Mouse (Mus musculus) heart, postnatal 0 days (tissue): ENCODE results near the gene Abhd2. TPM values are rescaled to one million over a fixed set of nuclear protein-coding genes. Genes with fewer than 3 reads are reported as not detected.

ENCODE experiments used
- ATAC-seq: fragments of 200-750 bp; cut with Nextera tagmentation; 2 replicates; pipeline ENCODE4 v1.8.0; 2017; ENCODE audit warnings: low read depth, moderate number of reproducible peaks, moderate library complexity; ENCODE audit not compliant: insufficient read depth
- DNase-seq: peaks from one replicate; pipeline ENCODE4 v3.0.0-alpha.2; 2016; ENCODE audit warnings: low spot score
- H3K27ac ChIP-seq: fragments of 300-500 bp; sonication (generic); 2 replicates; pipeline ENCODE4 v1.5.1; 2014; ENCODE audit warnings: low read depth, mild to moderate bottlenecking
- H3K27me3 ChIP-seq: fragments of 300-500 bp; sonication (generic); 2 replicates; pipeline ENCODE4 v1.6.1; 2014; ENCODE audit warnings: low read length, mixed read lengths; ENCODE audit not compliant: control insufficient read depth, insufficient read depth
- H3K36me3 ChIP-seq: fragments of 300-500 bp; sonication (generic); replicated peaks from 2 replicates; pipeline ENCODE4 v1.6.1; 2014; ENCODE audit warnings: low read length, mixed read lengths; ENCODE audit not compliant: control insufficient read depth, insufficient read depth
- H3K4me1 ChIP-seq: fragments of 300-500 bp; sonication (generic); 2 replicates; pipeline ENCODE4 v1.6.1; 2014; ENCODE audit warnings: antibody characterized with exemption; ENCODE audit not compliant: control insufficient read depth, insufficient read depth
- H3K4me2 ChIP-seq: fragments of 300-500 bp; sonication (generic); 2 replicates; pipeline ENCODE4 v1.6.1; 2014; ENCODE audit warnings: low read depth, mild to moderate bottlenecking, low read length, moderate library complexity
- H3K4me3 ChIP-seq: fragments of 300-500 bp; sonication (generic); 2 replicates; pipeline ENCODE4 v1.5.1; 2014; ENCODE audit warnings: low read depth, low read length
- H3K9ac ChIP-seq: fragments of 300-500 bp; sonication (generic); replicated peaks from 2 replicates; pipeline ENCODE4 v1.6.1; 2014; ENCODE audit warnings: low read depth, low read length, mixed read lengths
- H3K9me3 ChIP-seq: fragments of 300-500 bp; sonication (generic); replicated peaks from 2 replicates; pipeline ENCODE4 v1.6.1; 2016; ENCODE audit warnings: low read length; ENCODE audit not compliant: control insufficient read depth
- CTCF ChIP-seq: IDR thresholded peaks from 2 replicates; pipeline ENCODE4 v1.5.1; 2016; ENCODE audit warnings: antibody characterized with exemption, control low read depth, low read depth
- EP300 ChIP-seq: IDR thresholded peaks from 2 replicates; pipeline ENCODE4 v1.6.1; 2016; ENCODE audit warnings: antibody characterized with exemption, low read depth
- WGBS: fragments of 180-500 bp; shearing (Covaris S2); extraction: QIAGEN DNeasy Blood & Tissue Kit; methylation state at CpG from one replicate; pipeline ENCODE4 v1.1.7; 2014; 5-methylcytosine and 5-hydroxymethylcytosine counted together
- polyA plus RNA-seq: library from polyadenylated mRNA; unstranded; fragments of >200 nt; fragmentation: Nextera tagmentation; extraction: Ambion mirVana; gene quantifications from 2 replicates; pipeline ENCODE4 v1.2.1, GENCODE M21; 2015
- total RNA-seq: library from RNA; depleted of rRNA; stranded (reverse); fragments of >200 nt; gene quantifications from 2 replicates; pipeline ENCODE4 v1.2.3, GENCODE M21; 2014; ENCODE audit warnings: low replicate concordance

Abhd2 gene
- total and polyA plus RNA-seq, 2 experiments from 2014 or later: 4.2 to 16.6 TPM

DNA sequence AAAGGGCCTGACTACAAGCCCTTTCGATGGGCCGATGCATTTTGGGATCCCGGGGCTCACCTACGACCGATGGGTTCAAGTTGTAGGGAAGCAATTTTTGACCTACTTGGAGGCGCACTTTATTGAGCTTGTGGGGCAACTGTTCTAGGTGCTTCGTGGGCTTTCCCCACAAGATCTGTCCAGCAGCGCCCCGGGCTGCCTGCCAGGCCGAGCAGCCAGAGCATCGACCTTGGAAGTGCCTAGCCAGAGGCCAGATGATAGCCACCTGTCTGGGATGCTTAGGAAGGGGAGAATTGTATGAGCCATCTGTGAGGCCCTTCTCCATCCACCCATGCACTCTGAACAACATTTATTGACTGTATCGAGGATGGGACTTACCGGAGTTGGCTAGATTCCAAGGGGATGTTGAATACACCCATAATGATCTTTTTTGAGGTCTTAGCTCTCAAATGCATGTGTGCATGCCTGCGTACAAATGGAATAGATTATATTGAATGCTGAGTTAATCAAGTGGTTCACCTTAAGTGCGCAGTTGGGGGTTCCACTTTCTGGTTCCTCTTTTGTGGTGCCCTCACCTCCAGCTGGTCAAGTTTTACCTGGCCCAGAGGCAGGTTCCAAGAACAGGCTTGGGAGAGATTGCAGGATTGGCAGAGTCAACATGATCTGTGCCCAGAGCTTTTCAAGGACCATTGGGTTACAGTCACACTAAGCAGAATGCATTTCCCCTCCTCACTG, 906 bp downstream of the Abhd2 start:
- Histone ChIP-seq H3K27ac (peak overlapping the region; percentile 69), H3K4me1 (peaks cover 34% of the 10 kb centered on the region), H3K9me3 (no peaks in the 10 kb centered on the region), H3K36me3 (no peaks in the 10 kb centered on the region), H3K9ac (peak overlapping the region; percentile 75), H3K4me2 (peak overlapping the region; percentile 84), H3K27me3 (no peaks in the 10 kb centered on the region), H3K4me3 (peak overlapping the region; percentile 78)
- no peak for ATAC-seq
- WGBS: 18% methylated on average over 15 of the region's 15 CpGs
- TF ChIP-seq EP300 (no peak), CTCF (no peak)
- DNase-seq: no peak

- no peak overlapping the region for H3K4me3 ChIP-seq
- H3K27me3 ChIP-seq: no peaks in the 10 kb centered on the region
- no peak overlapping the region for H3K27ac ChIP-seq
- no peak for TF ChIP-seq CTCF
- no peak for TF ChIP-seq EP300
- no peaks in the 10 kb centered on the region for H3K36me3 ChIP-seq
- WGBS: 73% methylated on average over 8 of the region's 8 CpGs
- no peak overlapping the region for H3K9ac ChIP-seq
- DNase-seq: no peak
- H3K4me1 ChIP-seq: peaks cover 40% of the 10 kb centered on the region
- ATAC-seq: no peak
- H3K4me2 ChIP-seq: peak overlapping the region; percentile 84; the same call in 1 of the 2 replicates
- no peaks in the 10 kb centered on the region for H3K9me3 ChIP-seq
These were observed 1.5 kb downstream of the Abhd2 start for GRCm38 (mm10) chr7:79274473-79275010.

GRCm38 (mm10) chr7:79275345-79275744, 2.3 kb downstream of the Abhd2 start:
- WGBS: 13% methylated on average over 11 of the region's 11 CpGs
- Histone ChIP-seq H3K27ac (peak overlapping the region; percentile 56), H3K4me2 (peak overlapping the region; percentile 84), H3K4me1 (peaks cover 40% of the 10 kb centered on the region), H3K9me3 (no peaks in the 10 kb centered on the region), H3K36me3 (no peaks in the 10 kb centered on the region), H3K9ac (peak overlapping the region; percentile 38; the same call in 1 of the 2 replicates), H3K27me3 (no peaks in the 10 kb centered on the region), H3K4me3 (peak overlapping the region; percentile 35)
- peak; percentile 60 for DNase-seq
- no peak for ATAC-seq
- TF ChIP-seq EP300 (no peak), CTCF (no peak)

GRCm38 (mm10) chr7:79278432-79278831, 5.4 kb downstream of the Abhd2 start:
- peaks cover 46% of the 10 kb centered on the region for H3K4me1 ChIP-seq
- WGBS: 84% methylated on average over 13 of the region's 13 CpGs
- H3K27ac ChIP-seq: no peak overlapping the region
- ATAC-seq: no peak
- no peak for DNase-seq
- no peaks in the 10 kb centered on the region for H3K27me3 ChIP-seq
- no peak overlapping the region for H3K4me3 ChIP-seq
- no peaks in the 10 kb centered on the region for H3K9me3 ChIP-seq
- no peak overlapping the region for H3K4me2 ChIP-seq
- no peak for TF ChIP-seq EP300
- TF ChIP-seq CTCF: no peak
- H3K9ac ChIP-seq: no peak overlapping the region
- no peaks in the 10 kb centered on the region for H3K36me3 ChIP-seq

DNA sequence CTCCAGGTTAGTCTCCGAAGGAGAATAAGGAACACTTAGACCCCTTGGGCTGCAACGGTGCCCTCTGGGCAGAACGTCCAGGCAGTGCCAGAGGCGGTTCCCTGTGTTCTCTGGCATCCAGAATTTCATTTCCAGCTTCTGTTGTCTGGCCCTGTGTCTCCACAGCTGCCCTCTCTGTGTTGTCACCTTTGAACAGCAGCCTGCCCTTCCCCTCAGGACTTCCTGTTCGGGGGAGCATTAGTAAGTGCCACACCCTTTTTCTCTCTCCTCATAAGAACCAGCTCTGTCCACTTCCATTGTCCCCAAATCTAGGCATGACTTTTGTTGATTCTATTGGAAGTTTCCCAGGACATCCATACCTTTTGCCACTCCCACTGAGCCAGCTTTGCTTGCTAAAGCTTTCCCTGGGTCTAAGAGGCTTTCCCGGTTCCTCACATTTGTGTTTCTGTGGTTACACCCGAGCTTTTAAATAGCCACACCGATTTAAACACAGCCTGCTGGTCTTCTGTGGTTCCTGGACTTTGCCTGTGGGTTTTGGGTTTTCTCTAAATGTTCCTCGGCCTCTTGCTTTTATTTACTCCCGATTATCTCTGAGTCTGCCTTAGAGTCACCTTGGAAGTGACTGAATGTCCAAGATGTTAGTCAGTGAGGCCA, 6.5 kb downstream of the Abhd2 start:
- no peaks in the 10 kb centered on the region for H3K27me3 ChIP-seq
- H3K27ac ChIP-seq: peak overlapping the region; percentile 3; the same call in 1 of the 2 replicates
- H3K4me3 ChIP-seq: no peak overlapping the region
- H3K36me3 ChIP-seq: no peaks in the 10 kb centered on the region
- no peaks in the 10 kb centered on the region for H3K9me3 ChIP-seq
- DNase-seq: no peak
- H3K4me1 ChIP-seq: peaks cover 37% of the 10 kb centered on the region
- H3K4me2 ChIP-seq: no peak overlapping the region
- WGBS: 53% methylated on average over 10 of the region's 10 CpGs
- TF ChIP-seq EP300: no peak
- TF ChIP-seq CTCF: no peak
- ATAC-seq: no peak
- no peak overlapping the region for H3K9ac ChIP-seq
